27 mouse cellular contexts compared by ENCODE assay signal in genomic region chr1:161436503-161436902, GRCm38 (mm10). TPM values are rescaled to one million over a fixed set of nuclear protein-coding genes. Genes with fewer than 3 reads are reported as not detected.
DNase-seq lines count a peak whose midpoint lies in the region; ATAC-seq and TF ChIP-seq lines count a peak whose summit lies in the region.
"Had no signal": no experiment of that assay in that cellular context is flagged by ENCODE, and none has a peak within 500 bp of the region (broad histone marks: within the 10 kb centered on the region; RNA-seq: fewer than 3 reads in every experiment).

No protein-coding gene starts in this region.

- no peaks in the 10 kb centered on the region for H3K36me3 ChIP-seq in CH12.LX (replicated peaks in 1 of 2; ENCODE audit: control insufficient read depth in 1 of 2, insufficient read depth in 1 of 2, low read length in 1 of 2)
- H3K36me3 ChIP-seq in kidney, embryonic 15.5 days = no peaks in the 10 kb centered on the region
- H3K36me3 ChIP-seq: G1E had no signal

- H3K79me2 ChIP-seq in CH12.LX (replicated peaks; ENCODE audit: control insufficient read depth, extremely low read depth, insufficient read depth, poor library complexity, severe bottlenecking) = no peaks in the 10 kb centered on the region

- in situ Hi-C loops in CH12.LX (cut with MboI; ENCODE audit: low pct_ligation_motif_present, low pct_unique_long_range_greater_than_20kb, low sequenced_read_pairs) = no loop called here

- WGBS in kidney, embryonic 15.5 days = 85% methylated on average over 6 of the region's 6 CpGs

- peak; percentile 65 for TF ChIP-seq EP300 in CH12.LX (IDR thresholded peaks at IDR 0.05; ENCODE audit: low read length)

- H3K9ac ChIP-seq in CH12.LX (ENCODE audit: insufficient read depth, low read depth) = no peak overlapping the region
- H3K9ac ChIP-seq in kidney, embryonic 15.5 days = no peak overlapping the region

- dilution Hi-C loops in CH12.LX (cut with MboI; ENCODE audit: extremely low pct_ligation_motif_present, extremely low pct_unique_long_range_greater_than_20kb, low sequenced_read_pairs) = no loop called here

- H3K4me3 ChIP-seq in CH12.LX (replicated peaks in 1 of 3; ENCODE audit: low read depth in 2 of 3, low read length in 2 of 3, poor library complexity in 1 of 3) = peak overlapping the region in 1 of 3 experiments; percentile 8
- no peak overlapping the region for H3K4me3 ChIP-seq in kidney, embryonic 15.5 days (replicated peaks)

- H3K9me3 ChIP-seq in CH12.LX (replicated peaks; ENCODE audit: low read length) = no peaks in the 10 kb centered on the region
- no peaks in the 10 kb centered on the region for H3K9me3 ChIP-seq in kidney, embryonic 15.5 days (replicated peaks)
- H3K9me3 ChIP-seq: G1E had no signal

- no peak overlapping the region for H3K27ac ChIP-seq in CH12.LX (ENCODE audit: insufficient read depth, low read depth)
- no peak overlapping the region for H3K27ac ChIP-seq in kidney, embryonic 15.5 days

- no peak for TF ChIP-seq POLR2A in CH12.LX (IDR thresholded peaks at IDR 0.05; ENCODE audit: low read depth, low read length)

- peak overlapping the region; percentile 15; the same call in 1 of the 2 replicates for H3K4me2 ChIP-seq in CH12.LX (ENCODE audit: insufficient read depth, low read depth, poor library complexity, severe bottlenecking)
- H3K4me2 ChIP-seq in kidney, embryonic 15.5 days = no peak overlapping the region

- H3K4me1 ChIP-seq in CH12.LX (ENCODE audit: control insufficient read depth in 1 of 2, insufficient read depth in 2 of 2) = peaks cover 13 to 19% of the 10 kb centered on the region in 2 experiments
- no peaks in the 10 kb centered on the region for H3K4me1 ChIP-seq in kidney, embryonic 15.5 days

- peak; percentile 15 for DNase-seq in CD4-positive helper T cell, adult 2 months (ENCODE audit: low read depth, low spot score)
- peak; percentile 26 for DNase-seq in CH12.LX (ENCODE audit: extremely low read depth)
- DNase-seq in induced T-regulatory cell, adult 2 months (ENCODE audit: low read depth) = peak; percentile 5
- DNase-seq in thymus, postnatal 25 days = no peak
- no peak for DNase-seq in frontal cortex, postnatal 36 days (ENCODE audit: low spot score in 2 of 2)
- DNase-seq in cerebellum, adult 18-20 months = no peak
- DNase-seq: adrenal gland, adult 2 months; adrenal gland, adult 8-10 months; adrenal gland, postnatal 10 days; adrenal gland, postnatal 14 days; adrenal gland, postnatal 25 days; adrenal gland, postnatal 36 days; cerebellum, adult 11 months; cerebellum, adult 11-12 months; cerebellum, adult 2 months; cerebellum, adult 8-10 months; cerebellum, adult 9-10 months had no signal

- H3K27me3 ChIP-seq in CH12.LX (replicated peaks) = no peaks in the 10 kb centered on the region
- no peaks in the 10 kb centered on the region for H3K27me3 ChIP-seq in kidney, embryonic 15.5 days
- H3K27me3 ChIP-seq: Patski had no signal

- no peak for TF ChIP-seq RAD21 in CH12.LX (IDR thresholded peaks at IDR 0.05; ENCODE audit: low read depth, low read length)

- peak; percentile 32 for ATAC-seq in activated CD4-positive, CD25-positive, alpha-beta regulatory T cell, adult 4 months
- ATAC-seq in kidney, embryonic 15.5 days (replicated peaks; ENCODE audit: low FRiP score) = no peak
- ATAC-seq: CD4-positive, CD25-positive, alpha-beta regulatory T cell, adult 4 months; Patski had no signal

- no peak for TF ChIP-seq CTCF in CH12.LX (conservative IDR thresholded peaks at IDR 0.05 in 1 of 2, IDR thresholded peaks at IDR 0.05 in 1 of 2; ENCODE audit: low read depth in 2 of 2, low read length in 2 of 2)

TF ChIP-seq in CH12.LX, 34 proteins besides CTCF, POLR2A, EP300 and RAD21:
- TF ChIP-seq JUN (IDR thresholded peaks at IDR 0.05; ENCODE audit: insufficient read depth, low read depth, low read length) (peak; percentile 48), MAX (IDR thresholded peaks at IDR 0.05; ENCODE audit: low read length) (0 out of 2 replicates have a peak, but pooled peaks have one; percentile 48), MAFK (IDR thresholded peaks at IDR 0.05; ENCODE audit: insufficient replicate concordance, low read length) (0 out of 2 replicates have a peak, but pooled peaks have one; percentile 51), ZC3H11A (IDR thresholded peaks at IDR 0.05; ENCODE audit: low read depth, low read length) (no peak), SIN3A (IDR thresholded peaks at IDR 0.05; ENCODE audit: low read length) (no peak), USF2 (conservative IDR thresholded peaks at IDR 0.05; ENCODE audit: low read depth, low read length) (no peak), HCFC1 (IDR thresholded peaks at IDR 0.05; ENCODE audit: low read depth, low read length) (no peak), IRF4 (IDR thresholded peaks at IDR 0.05; ENCODE audit: low read depth, low read length) (peak; percentile 65), ZKSCAN1 (IDR thresholded peaks at IDR 0.05; ENCODE audit: borderline replicate concordance, low read depth, low read length) (no peak), BHLHE40 (IDR thresholded peaks at IDR 0.05; ENCODE audit: low read depth, low read length) (peak; percentile 88), PAX5 (IDR thresholded peaks at IDR 0.05; ENCODE audit: low read length) (no peak), ELF1 (IDR thresholded peaks at IDR 0.05; ENCODE audit: low read depth, low read length) (no peak), GABPA (IDR thresholded peaks at IDR 0.05; ENCODE audit: insufficient replicate concordance, low read depth, low read length) (no peak), ETS1 (conservative IDR thresholded peaks at IDR 0.05; ENCODE audit: low read depth, low read length) (no peak; the same call in 1 of the 2 replicates), POLR2AphosphoS2 (IDR thresholded peaks at IDR 0.05; ENCODE audit: low read depth, low read length) (no peak), KAT2A (IDR thresholded peaks at IDR 0.05; ENCODE audit: insufficient replicate concordance, low read length) (no peak), USF1 (IDR thresholded peaks at IDR 0.05; ENCODE audit: low read depth, low read length) (no peak), E2F4 (IDR thresholded peaks at IDR 0.05; ENCODE audit: insufficient replicate concordance, low read depth, low read length) (no peak), TBP (conservative IDR thresholded peaks at IDR 0.05; ENCODE audit: low read depth, low read length) (no peak), JUND (conservative IDR thresholded peaks at IDR 0.05; ENCODE audit: low read depth, low read length) (0 out of 2 replicates have a peak, but pooled peaks have one; percentile 43), UBTF (IDR thresholded peaks at IDR 0.05; ENCODE audit: low read depth, low read length) (no peak), NRF1 (IDR thresholded peaks at IDR 0.05; ENCODE audit: low read depth, low read length) (no peak), NELFE (IDR thresholded peaks at IDR 0.05; ENCODE audit: low read depth, low read length) (no peak), CHD2 (IDR thresholded peaks at IDR 0.05; ENCODE audit: low read length) (no peak), RCOR1 (conservative IDR thresholded peaks at IDR 0.05; ENCODE audit: low read depth, low read length) (no peak), CHD1 (IDR thresholded peaks at IDR 0.05; ENCODE audit: low read depth, low read length) (no peak), MEF2A (IDR thresholded peaks at IDR 0.05; ENCODE audit: borderline replicate concordance, low read depth, low read length) (no peak), MYC (IDR thresholded peaks at IDR 0.05; ENCODE audit: low read depth, low read length) (0 out of 2 replicates have a peak, but pooled peaks have one; percentile 45), ZMIZ1 (IDR thresholded peaks at IDR 0.05; ENCODE audit: low read depth, low read length) (no peak), TCF12 (IDR thresholded peaks at IDR 0.05; ENCODE audit: low read depth, low read length) (no peak), MAZ (IDR thresholded peaks at IDR 0.05; ENCODE audit: low read depth, low read length) (0 out of 2 replicates have a peak, but pooled peaks have one; percentile 35), MXI1 (IDR thresholded peaks at IDR 0.05; ENCODE audit: low read depth, low read length) (peak; percentile 49; the same call in 1 of the 2 replicates), ZNF384 (IDR thresholded peaks at IDR 0.05; ENCODE audit: low read depth, low read length) (no peak), SMC3 (IDR thresholded peaks at IDR 0.05; ENCODE audit: low read depth, low read length) (no peak)

RNA-seq across cellular contexts. Expression of gene Tnfsf4, which starts 41.3 kb away (rescaled TPM):
- total RNA-seq in CH12.LX (2012; rRNA removed) (0.08 TPM in 1 of 2 replicates, not detected in the other), CH12.LX (2014; rRNA removed) (0.12 and 0.15 TPM in 2 replicates)
- not detected in 2 replicates for polyA plus RNA-seq in CH12.LX (2012; ENCODE audit: insufficient read length, low read depth)
- polyA plus RNA-seq in activated CD4-positive, CD25-positive, alpha-beta regulatory T cell, adult 4 months (2017; shearing (Covaris generic)) = 1 to 10 TPM in 1 of 2 experiments, under 1 TPM in 1; 0.29 to 2.1 TPM
- 0.08 and 0.12 TPM in 2 replicates for polyA plus RNA-seq in kidney, embryonic 15.5 days (2015; fragmentation: Nextera tagmentation; extraction: Ambion mirVana)
- total RNA-seq: adrenal gland, adult 18-20 months; adrenal gland, adult 2 months; adrenal gland, adult 8-10 months; adrenal gland, postnatal 10 days; adrenal gland, postnatal 14 days; adrenal gland, postnatal 25 days; adrenal gland, postnatal 36 days; adrenal gland, postnatal 4 days; MEL had no signal
- polyA plus RNA-seq: adrenal gland, adult 2 months; brain, embryonic 14.5 days; C2C12; cerebellum, adult 2 months; G1E; Patski had no signal

RNA-seq across cellular contexts. Expression of gene Tnfsf18, which starts 58.0 kb away (rescaled TPM):
- total RNA-seq in CH12.LX (2012; rRNA removed) (0.42 and 0.71 TPM in 2 replicates), CH12.LX (2014; rRNA removed) (0.78 and 0.85 TPM in 2 replicates)
- polyA plus RNA-seq in CH12.LX (2012; ENCODE audit: insufficient read length, low read depth) = 0.89 and 0.90 TPM in 2 replicates
- polyA plus RNA-seq in activated CD4-positive, CD25-positive, alpha-beta regulatory T cell, adult 4 months (2017; shearing (Covaris generic)) = not detected
- polyA plus RNA-seq in kidney, embryonic 15.5 days (2015; fragmentation: Nextera tagmentation; extraction: Ambion mirVana) = 0.17 TPM in 1 of 2 replicates, not detected in the other
- total RNA-seq: adrenal gland, adult 18-20 months; adrenal gland, adult 2 months; adrenal gland, postnatal 10 days; adrenal gland, postnatal 14 days; adrenal gland, postnatal 25 days; adrenal gland, postnatal 4 days; G1E; MEL had no signal
- polyA plus RNA-seq: adrenal gland, adult 2 months; CD4-positive, CD25-positive, alpha-beta regulatory T cell, adult 4 months; cerebellum, adult 2 months; G1E; Patski had no signal

Comparison
In these comparisons a context has a peak if more than half of its experiments do, and no peak if none do; other contexts are left out.
1. DNase-seq: peak in CD4-positive helper T cell, adult 2 months (single experiment), CH12.LX (single experiment) and induced T-regulatory cell, adult 2 months (single experiment); none in thymus, postnatal 25 days (single experiment), frontal cortex, postnatal 36 days (0 of 2) and cerebellum, adult 18-20 months (0 of 2).